Mouse (Mus musculus) liver, embryonic 14.5 days (tissue): ENCODE measurements around the gene Kcnk18.

Experiments used
- CTCF ChIP-seq: IDR thresholded peaks from 2 replicates; pipeline ENCODE4 v1.5.1; 2016; ENCODE audit warnings: antibody characterized with exemption, low read depth, control low read depth
- EP300 ChIP-seq: IDR thresholded peaks from 2 replicates; pipeline ENCODE4 v1.6.1; 2016; ENCODE audit warnings: antibody characterized with exemption, low read depth

- TF ChIP-seq CTCF (no peak), EP300 (no peak)
Observed at GRCm38 (mm10) chr19:59280841-59281240, 61.8 kb downstream of the Kcnk18 start.
